Mouse (Mus musculus) liver, adult (tissue): Measurements from ENCODE around the gene Ccdc81.

ENCODE experiments used
- GATA4 ChIP-seq: IDR thresholded peaks from 2 replicates; pipeline ENCODE4 v1.6.1; 2014; ENCODE audit warnings: mild to moderate bottlenecking, low read length; ENCODE audit not compliant: insufficient replicate concordance

Gene Ccdc81

DNA sequence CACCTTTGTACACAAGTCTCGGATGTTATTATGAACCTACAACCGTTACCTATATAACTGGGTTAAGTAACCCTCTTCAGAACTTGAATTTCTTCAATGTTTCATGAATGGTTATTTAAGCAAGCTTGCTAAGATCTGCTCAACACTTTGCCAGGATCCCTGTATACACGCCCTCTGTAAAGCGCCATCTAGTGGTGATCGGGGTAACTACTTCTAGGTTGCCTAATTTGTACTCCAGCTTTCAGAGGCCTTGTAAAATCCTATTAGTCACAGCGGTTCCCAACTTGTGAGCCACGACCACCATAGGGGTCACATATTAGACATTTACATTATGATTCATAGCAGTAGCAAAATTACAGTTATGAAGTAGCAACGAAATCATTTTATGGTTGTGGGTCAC lies 4.5 kb upstream of the Ccdc81 start:
- no peak for TF ChIP-seq GATA4

GRCm38 (mm10) chr7:89903007-89903406 lies 422 bp downstream of the Ccdc81 start:
- TF ChIP-seq GATA4 = no peak

DNA sequence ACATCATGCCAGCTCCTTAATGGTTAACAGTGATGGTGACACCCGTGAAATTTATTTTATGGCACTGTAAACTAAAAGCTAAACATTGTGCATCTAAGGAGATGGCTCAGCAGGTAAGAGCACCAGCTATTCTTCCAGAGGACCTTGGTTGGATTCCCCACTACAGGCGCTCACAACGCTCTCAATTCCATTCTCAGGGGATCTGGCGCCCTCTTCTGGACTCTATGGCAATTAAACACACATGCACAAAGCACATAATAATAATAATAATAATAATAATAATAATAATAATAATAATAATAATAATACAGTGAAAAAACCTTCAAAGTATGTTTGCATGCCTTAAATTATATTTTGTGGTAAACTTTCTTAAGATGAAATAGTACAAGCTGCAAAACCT lies 11.6 kb downstream of the Ccdc81 start:
- TF ChIP-seq GATA4 = no peak

GRCm38 (mm10) chr7:89891412-89891811 lies 12.0 kb downstream of the Ccdc81 start:
- TF ChIP-seq GATA4 = no peak

DNA sequence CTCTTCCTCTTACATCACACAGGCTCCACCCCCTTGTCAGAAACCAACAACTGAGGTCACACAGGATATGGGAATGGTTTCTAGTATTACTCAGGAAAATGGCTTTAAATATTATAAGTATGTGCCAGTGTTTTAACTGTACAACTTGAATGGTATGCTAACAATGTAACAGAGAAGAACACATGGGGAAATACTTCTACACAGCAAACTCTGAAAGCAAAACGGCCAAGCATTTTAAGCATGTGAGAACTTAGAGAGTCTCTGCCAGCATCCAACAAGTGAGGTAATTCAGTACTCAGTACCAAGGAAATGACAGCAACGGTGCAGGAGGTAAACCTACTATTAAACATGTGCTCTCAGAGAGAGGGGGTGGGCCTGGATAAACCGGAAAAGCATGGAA lies 18.9 kb downstream of the Ccdc81 start:
- TF ChIP-seq GATA4 = no peak

- no peak for TF ChIP-seq GATA4
Observed at GRCm38 (mm10) chr7:89879686-89880085, 23.7 kb downstream of the Ccdc81 start.

- TF ChIP-seq GATA4 = no peak
Observed at GRCm38 (mm10) chr7:89867221-89867620, 36.2 kb downstream of the Ccdc81 start.

DNA sequence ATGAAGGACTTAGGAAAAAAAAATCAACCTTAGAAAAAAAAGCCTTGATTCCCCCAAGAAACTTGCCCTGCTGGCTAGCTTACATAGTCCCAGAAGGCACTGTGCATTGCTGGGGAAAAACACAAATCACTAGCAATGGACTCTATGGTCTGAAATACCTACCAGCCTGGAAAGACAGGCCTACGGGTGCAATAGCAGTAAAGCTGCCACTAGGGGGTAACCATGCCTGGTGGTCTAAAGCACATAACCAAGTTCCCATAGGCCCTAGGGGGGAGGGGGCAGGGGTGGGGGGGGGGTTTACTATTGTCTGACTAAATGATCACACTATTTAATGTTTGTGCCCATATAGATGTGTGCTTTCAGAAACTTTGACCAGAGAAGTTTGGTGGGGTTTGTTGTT lies 38.7 kb downstream of the Ccdc81 start:
- no peak for TF ChIP-seq GATA4

GRCm38 (mm10) chr7:89856440-89857217 lies 46.8 kb downstream of the Ccdc81 start:
- TF ChIP-seq GATA4 = no peak

GRCm38 (mm10) chr7:89855196-89855595 lies 48.2 kb downstream of the Ccdc81 start:
- no peak for TF ChIP-seq GATA4

DNA sequence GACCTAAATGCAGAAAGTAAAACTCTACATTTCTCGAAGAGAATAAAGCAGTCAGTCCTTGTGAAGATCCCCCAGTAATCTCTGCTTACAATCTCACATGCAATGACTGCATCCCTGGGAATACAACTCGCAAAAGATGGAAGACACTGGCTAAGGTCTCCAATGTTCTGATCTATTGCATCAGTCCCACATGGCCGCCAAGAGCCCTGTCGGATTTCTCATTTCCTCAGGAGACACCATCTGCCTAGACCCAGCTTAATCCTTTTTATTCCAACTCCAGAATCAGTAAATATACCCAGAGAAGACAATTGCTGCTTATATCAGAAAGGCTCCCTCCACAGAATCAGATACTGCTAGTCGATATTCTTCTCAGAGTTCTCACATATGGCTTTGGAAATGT lies 50.3 kb downstream of the Ccdc81 start:
- TF ChIP-seq GATA4 = no peak

DNA sequence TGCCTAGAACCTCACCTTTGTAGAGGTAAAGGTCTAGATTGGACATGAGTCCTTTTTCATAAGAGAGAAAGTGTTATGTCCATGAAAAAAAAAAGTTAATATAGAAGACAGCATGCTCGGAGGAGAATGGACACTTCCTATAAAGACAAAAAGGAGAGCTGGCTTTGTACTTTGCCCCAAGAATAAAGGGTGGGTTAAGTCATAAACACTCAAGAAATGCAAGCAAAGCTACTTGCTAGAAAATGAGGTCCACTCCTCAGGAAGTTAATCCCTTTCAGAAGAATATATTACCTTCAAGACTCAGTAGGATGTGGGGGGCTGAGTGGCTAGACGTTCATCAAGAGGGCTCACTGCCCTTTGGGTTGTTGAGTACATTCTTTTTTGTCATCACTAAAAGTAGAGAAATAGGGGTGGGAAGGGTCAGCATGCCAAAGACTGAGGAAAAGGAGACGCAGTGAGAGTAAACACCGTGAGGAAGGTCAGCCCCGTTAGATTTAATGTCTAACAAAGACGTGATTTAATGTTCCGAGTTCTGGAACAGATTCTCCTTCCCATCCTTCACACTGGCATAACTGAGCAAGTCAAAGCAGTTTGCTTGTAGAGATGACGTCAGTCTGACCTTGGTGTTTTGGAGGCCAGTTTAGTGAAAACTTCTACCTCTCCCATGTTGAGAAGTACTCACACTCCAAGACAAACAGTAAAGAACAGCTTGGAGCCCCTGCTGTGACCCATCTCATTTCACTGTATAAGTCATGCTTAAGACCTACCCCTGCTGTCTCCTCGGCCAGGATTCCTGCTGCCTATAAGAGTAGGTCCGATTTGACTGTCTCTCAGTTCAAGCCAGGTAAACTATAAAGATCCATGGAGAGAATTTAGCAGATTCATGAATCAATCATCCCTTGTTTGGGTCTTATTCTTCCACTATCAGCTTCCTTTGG lies 51.0 kb downstream of the Ccdc81 start:
- TF ChIP-seq GATA4 = no peak

DNA sequence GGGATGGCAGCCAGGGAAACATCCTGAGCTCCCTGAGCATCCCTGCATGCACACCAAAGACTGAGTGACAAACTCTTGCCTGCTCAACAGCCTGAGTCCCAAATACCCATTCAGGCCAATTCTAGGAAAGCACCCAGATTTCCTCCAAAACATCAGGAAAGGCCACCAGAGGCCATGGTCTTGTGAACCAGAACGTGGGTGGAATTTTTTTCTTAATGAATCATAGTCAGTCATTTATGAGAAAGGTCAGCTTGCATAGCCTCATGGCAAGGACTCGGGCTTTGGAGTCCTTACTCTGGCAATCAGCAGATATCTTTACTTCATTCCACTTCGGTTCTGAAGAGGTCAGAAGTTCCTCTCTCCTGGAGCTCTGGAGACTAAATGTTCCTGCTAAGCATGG lies 52.9 kb downstream of the Ccdc81 start:
- TF ChIP-seq GATA4 = no peak

GRCm38 (mm10) chr7:89845669-89846068 lies 57.8 kb downstream of the Ccdc81 start:
- no peak for TF ChIP-seq GATA4

GRCm38 (mm10) chr7:89843533-89843932 lies 59.9 kb downstream of the Ccdc81 start:
- no peak for TF ChIP-seq GATA4

DNA sequence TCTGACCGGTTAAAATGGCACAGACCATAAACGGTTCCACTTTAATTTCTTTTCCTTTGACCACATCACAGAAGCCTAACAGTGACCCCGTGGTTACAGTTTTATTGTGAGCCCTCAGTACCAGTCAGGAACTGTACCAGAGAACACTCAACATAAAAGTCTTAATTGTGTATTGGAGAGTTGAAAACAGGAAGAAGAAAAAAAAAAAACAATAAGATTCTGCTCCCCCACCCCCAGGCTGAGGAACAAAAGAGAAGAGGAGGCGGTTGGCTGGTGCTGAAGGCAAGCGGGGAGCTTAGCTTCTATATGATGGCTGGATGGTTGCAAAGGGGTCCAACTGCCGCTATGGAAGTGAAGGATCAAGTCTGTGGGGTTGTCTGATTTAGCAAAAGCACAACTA lies 60.3 kb downstream of the Ccdc81 start:
- no peak for TF ChIP-seq GATA4
